14 mouse cellular contexts compared by ENCODE assay signal in genomic region chr10:123191038-123191437, GRCm38 (mm10). TPM values are rescaled to one million over a fixed set of nuclear protein-coding genes. Genes with fewer than 3 reads are reported as not detected.
DNase-seq lines count a peak whose midpoint lies in the region; ATAC-seq and TF ChIP-seq lines count a peak whose summit lies in the region.
"Had no signal": no experiment of that assay in that cellular context is flagged by ENCODE, and none has a peak within 500 bp of the region (broad histone marks: within the 10 kb centered on the region; RNA-seq: fewer than 3 reads in every experiment).

No protein-coding gene starts in this region.

- H3K79me2 ChIP-seq in MEL (ENCODE audit: control insufficient read depth, insufficient read depth, low read length, poor library complexity) = peaks cover 76% of the 10 kb centered on the region

- no peaks in the 10 kb centered on the region for H3K27me3 ChIP-seq in kidney, postnatal 0 days (ENCODE audit: insufficient read depth, low read length)
- no peaks in the 10 kb centered on the region for H3K27me3 ChIP-seq in MEL (ENCODE audit: control insufficient read depth in 1 of 2, insufficient read depth in 2 of 2, low read length in 2 of 2)
- no peaks in the 10 kb centered on the region for H3K27me3 ChIP-seq in megakaryocyte, embryonic 14.5 days (replicated peaks)
- no peaks in the 10 kb centered on the region for H3K27me3 ChIP-seq in hindbrain, embryonic 13.5 days
- H3K27me3 ChIP-seq: embryonic facial prominence, embryonic 12.5 days; midbrain, embryonic 12.5 days had no signal

- no peaks in the 10 kb centered on the region for H3K9me3 ChIP-seq in kidney, postnatal 0 days (replicated peaks; ENCODE audit: low read length)
- no peaks in the 10 kb centered on the region for H3K9me3 ChIP-seq in MEL (replicated peaks; ENCODE audit: insufficient read depth, low read length)
- H3K9me3 ChIP-seq in megakaryocyte, embryonic 14.5 days = no peaks in the 10 kb centered on the region
- H3K9me3 ChIP-seq in hindbrain, embryonic 13.5 days = no peaks in the 10 kb centered on the region
- H3K9me3 ChIP-seq: embryonic facial prominence, embryonic 12.5 days; midbrain, embryonic 12.5 days had no signal

- TF ChIP-seq CTCF in kidney, postnatal 0 days (IDR thresholded peaks at IDR 0.05; ENCODE audit: low read depth) = peak; percentile 14; the same call in 1 of the 2 replicates
- TF ChIP-seq CTCF in MEL (IDR thresholded peaks at IDR 0.05 in 2 of 3, conservative IDR thresholded peaks at IDR 0.05 in 1 of 3; ENCODE audit: control insufficient read depth in 1 of 3, insufficient read depth in 1 of 3, low read depth in 2 of 3, low read length in 3 of 3, poor library complexity in 1 of 3, severe bottlenecking in 1 of 3) = peak in 2 of 3 experiments; percentile 18 to 26; a peak in 2 of 6 replicates
- peak; percentile 18; the same call in 1 of the 2 replicates for TF ChIP-seq CTCF in bone marrow, adult 2 months (IDR thresholded peaks at IDR 0.05; ENCODE audit: control insufficient read depth, insufficient read depth, low read length)

- no peak overlapping the region for H3K27ac ChIP-seq in kidney, postnatal 0 days
- H3K27ac ChIP-seq in MEL (ENCODE audit: control insufficient read depth, low read depth, low read length) = no peak overlapping the region
- H3K27ac ChIP-seq in bone marrow, adult 2 months (ENCODE audit: control insufficient read depth, insufficient read depth, low read depth, low read length, poor library complexity) = no peak overlapping the region
- H3K27ac ChIP-seq in hindbrain, embryonic 13.5 days = no peak overlapping the region
- H3K27ac ChIP-seq: embryonic facial prominence, embryonic 12.5 days; midbrain, embryonic 12.5 days had no signal

- H3K4me2 ChIP-seq in kidney, postnatal 0 days (ENCODE audit: low read length) = no peak overlapping the region
- H3K4me2 ChIP-seq in hindbrain, embryonic 13.5 days = no peak overlapping the region
- H3K4me2 ChIP-seq: embryonic facial prominence, embryonic 12.5 days; lung, embryonic 14.5 days; midbrain, embryonic 12.5 days had no signal

- no peak for ATAC-seq in kidney, postnatal 0 days (replicated peaks; ENCODE audit: low FRiP score, low read depth)
- no peak for ATAC-seq in hindbrain, embryonic 13.5 days (ENCODE audit: low FRiP score)

- TF ChIP-seq EP300 in MEL (IDR thresholded peaks at IDR 0.05; ENCODE audit: low read depth in 1 of 2, low read length in 2 of 2) = no peak

- intact Hi-C loops in left cerebral cortex, postnatal 10 days (cut with DNase I) = no loop called here

- peaks cover 16% of the 10 kb centered on the region for H3K4me1 ChIP-seq in kidney, postnatal 0 days (replicated peaks; ENCODE audit: insufficient read depth, low read length)
- peaks cover 15 to 24% of the 10 kb centered on the region in 2 experiments for H3K4me1 ChIP-seq in MEL (ENCODE audit: control insufficient read depth in 1 of 2, insufficient read depth in 2 of 2, low read length in 2 of 2)
- H3K4me1 ChIP-seq in bone marrow, adult 2 months (ENCODE audit: control insufficient read depth, insufficient read depth, low read length) = peaks cover 13% of the 10 kb centered on the region
- H3K4me1 ChIP-seq in megakaryocyte, embryonic 14.5 days = peaks cover 86% of the 10 kb centered on the region
- peaks cover 20% of the 10 kb centered on the region for H3K4me1 ChIP-seq in hindbrain, embryonic 13.5 days (replicated peaks)

- H3K9ac ChIP-seq in kidney, postnatal 0 days (ENCODE audit: low read depth, low read length) = no peak overlapping the region
- no peak overlapping the region for H3K9ac ChIP-seq in MEL (ENCODE audit: control insufficient read depth, low read depth, low read length, poor library complexity, severe bottlenecking)
- no peak overlapping the region for H3K9ac ChIP-seq in hindbrain, embryonic 13.5 days
- H3K9ac ChIP-seq: embryonic facial prominence, embryonic 12.5 days; lung, embryonic 14.5 days; midbrain, embryonic 12.5 days had no signal

- 86% methylated on average over 6 of the region's 6 CpGs for whole genome bisulfite sequencing in kidney, postnatal 0 days
- 61% methylated on average over 6 of the region's 6 CpGs for WGBS in bone marrow, adult 2 months
- WGBS in hindbrain, embryonic 13.5 days = 83% methylated on average over 6 of the region's 6 CpGs

- H3K36me3 ChIP-seq in kidney, postnatal 0 days (ENCODE audit: insufficient read depth, low read length) = no peaks in the 10 kb centered on the region
- H3K36me3 ChIP-seq in MEL (ENCODE audit: control insufficient read depth in 1 of 2, insufficient read depth in 2 of 2, low read length in 2 of 2) = peaks cover 29 to 37% of the 10 kb centered on the region in 2 experiments
- peaks cover 48% of the 10 kb centered on the region for H3K36me3 ChIP-seq in megakaryocyte, embryonic 14.5 days (replicated peaks; ENCODE audit: low read length)
- H3K36me3 ChIP-seq in hindbrain, embryonic 13.5 days = no peaks in the 10 kb centered on the region
- H3K36me3 ChIP-seq: embryonic facial prominence, embryonic 12.5 days; midbrain, embryonic 12.5 days had no signal

- no peak for TF ChIP-seq RAD21 in MEL (IDR thresholded peaks at IDR 0.05; ENCODE audit: low read depth, low read length)

- no peak for TF ChIP-seq POLR2A in MEL (IDR thresholded peaks at IDR 0.05; ENCODE audit: control insufficient read depth in 1 of 2, insufficient read depth in 1 of 2, low read depth in 1 of 2, low read length in 2 of 2, poor library complexity in 1 of 2)
- TF ChIP-seq POLR2A in bone marrow, adult 2 months (IDR thresholded peaks at IDR 0.05; ENCODE audit: borderline replicate concordance, control insufficient read depth, low read depth, low read length) = no peak

- no peak overlapping the region for H3K4me3 ChIP-seq in kidney, postnatal 0 days (replicated peaks; ENCODE audit: low read depth, low read length)
- H3K4me3 ChIP-seq in MEL (ENCODE audit: control insufficient read depth in 1 of 2, insufficient read depth in 1 of 2, low read depth in 2 of 2, low read length in 2 of 2) = no peak overlapping the region
- H3K4me3 ChIP-seq in bone marrow, adult 2 months (replicated peaks; ENCODE audit: control insufficient read depth, low read depth, low read length) = no peak overlapping the region
- H3K4me3 ChIP-seq in megakaryocyte, embryonic 14.5 days (replicated peaks) = peak overlapping the region; percentile 33
- no peak overlapping the region for H3K4me3 ChIP-seq in hindbrain, embryonic 13.5 days
- H3K4me3 ChIP-seq: embryonic facial prominence, embryonic 12.5 days; midbrain, embryonic 12.5 days had no signal

- no peak for DNase-seq in kidney, postnatal 0 days (ENCODE audit: low spot score)
- no peak for DNase-seq in kidney, adult 8-10 months
- DNase-seq in MEL (ENCODE audit: low read depth, low spot score) = no peak
- no peak for DNase-seq in left cerebral cortex, postnatal 10 days (ENCODE audit: extremely low spot score in 1 of 2, low spot score in 2 of 2)
- DNase-seq: adrenal gland, postnatal 14 days; cerebellum, postnatal 36 days; kidney, postnatal 14 days; left cerebral cortex, postnatal 4 days; lung, embryonic 14.5 days had no signal

TF ChIP-seq in MEL, 35 proteins besides CTCF, POLR2A, EP300 and RAD21:
- TF ChIP-seq GABPA (IDR thresholded peaks at IDR 0.05; ENCODE audit: low read depth, low read length) (no peak), ETS1 (IDR thresholded peaks at IDR 0.05; ENCODE audit: low read depth, low read length) (no peak), ELF1 (IDR thresholded peaks at IDR 0.05; ENCODE audit: low read depth, low read length) (no peak), ZC3H11A (IDR thresholded peaks at IDR 0.05; ENCODE audit: low read depth, low read length) (no peak), POLR2AphosphoS5 (IDR thresholded peaks at IDR 0.05; ENCODE audit: borderline replicate concordance, low read depth, low read length) (no peak)

RNA-seq across cellular contexts. Expression of gene Usp15, which starts 5.8 kb away (rescaled TPM):
- polyA plus RNA-seq in kidney, postnatal 0 days (2015; fragmentation: Nextera tagmentation; extraction: Ambion mirVana) = 58.9 and 59.2 TPM in 2 replicates
- total RNA-seq in MEL (2012; rRNA removed) = 98.2 and 118 TPM in 2 replicates
- 100 to 1,000 TPM; 117 to 150 TPM for polyA plus RNA-seq in MEL (2012; ENCODE audit: insufficient read depth in 1 of 2, insufficient read length in 2 of 2, low read depth in 1 of 2, low replicate concordance in 2 of 2, missing spikeins in 1 of 2)
- 110 and 125 TPM in 2 replicates for polyA plus RNA-seq in bone marrow, adult 2 months (2011; ENCODE audit: insufficient read depth, insufficient read length, low replicate concordance, missing spikeins)
- 0.87 and 7.8 TPM in 2 replicates for polyA plus RNA-seq in megakaryocyte, embryonic 14.5 days (2012; ENCODE audit: insufficient read depth, low replicate concordance)
- total RNA-seq in left cerebral cortex, postnatal 10 days (2021) = 100 to 1,000 TPM; 116 to 122 TPM
- 69.9 and 77.9 TPM in 2 replicates for polyA plus RNA-seq in hindbrain, embryonic 13.5 days (2015; fragmentation: Nextera tagmentation; extraction: Ambion mirVana)
